Mouse (Mus musculus) embryonic facial prominence, embryonic 14.5 days (tissue): Measurements from ENCODE around the gene D1Ertd622e. TPM values are rescaled to one million over a fixed set of nuclear protein-coding genes. Genes with fewer than 3 reads are reported as not detected.

Source experiments
- ATAC-seq: fragments of 200-750 bp; cut with Nextera tagmentation; 2 replicates; pipeline ENCODE4 v1.8.0; 2017; ENCODE audit warnings: low read depth, moderate number of reproducible peaks, moderate TSS enrichment
- DNase-seq: peaks from one replicate; pipeline ENCODE4 v3.0.0-alpha.2; 2015; ENCODE audit warnings: low spot score
- H3K27ac ChIP-seq: fragments of 300-500 bp; sonication (generic); replicated peaks from 2 replicates; pipeline ENCODE4 v1.5.1; 2014; ENCODE audit warnings: low read depth, mild to moderate bottlenecking, low read length, moderate library complexity
- H3K27me3 ChIP-seq: fragments of 300-500 bp; sonication (generic); replicated peaks from 2 replicates; pipeline ENCODE4 v1.6.1; 2014; ENCODE audit warnings: low read length; ENCODE audit not compliant: control insufficient read depth, insufficient read depth
- H3K36me3 ChIP-seq: fragments of 300-500 bp; sonication (generic); 2 replicates; pipeline ENCODE4 v1.6.1; 2014; ENCODE audit warnings: low read length, mixed read lengths; ENCODE audit not compliant: control insufficient read depth, insufficient read depth
- H3K4me1 ChIP-seq: fragments of 300-500 bp; sonication (generic); 2 replicates; pipeline ENCODE4 v1.6.1; 2014; ENCODE audit warnings: antibody characterized with exemption, low read length; ENCODE audit not compliant: control insufficient read depth, insufficient read depth
- H3K4me2 ChIP-seq: fragments of 300-500 bp; sonication (generic); 2 replicates; pipeline ENCODE4 v1.6.1; 2014; ENCODE audit warnings: low read depth, mild to moderate bottlenecking, low read length, moderate library complexity, mixed read lengths
- H3K4me3 ChIP-seq: fragments of 300-500 bp; sonication (generic); 2 replicates; pipeline ENCODE4 v1.5.1; 2014; ENCODE audit warnings: low read depth, mild to moderate bottlenecking, low read length
- H3K9ac ChIP-seq: fragments of 300-500 bp; sonication (generic); 2 replicates; pipeline ENCODE4 v1.6.1; 2014; ENCODE audit warnings: low read depth, mild to moderate bottlenecking, low read length, moderate library complexity, mixed read lengths
- H3K9me3 ChIP-seq: fragments of 300-500 bp; sonication (generic); 2 replicates; pipeline ENCODE4 v1.6.1; 2016; ENCODE audit warnings: low read length; ENCODE audit not compliant: control insufficient read depth
- WGBS: fragments of 180-500 bp; shearing (Covaris S2); extraction: QIAGEN DNeasy Blood & Tissue Kit; methylation state at CpG from one replicate; pipeline ENCODE4 v1.1.7; 2014; 5-methylcytosine and 5-hydroxymethylcytosine counted together
- polyA plus RNA-seq: library from polyadenylated mRNA; unstranded; fragments of >200 nt; fragmentation: Nextera tagmentation; extraction: Ambion mirVana; gene quantifications from 2 replicates; pipeline ENCODE4 v1.2.1, GENCODE M21; 2014

D1Ertd622e gene
- polyA plus RNA-seq, 1 experiment from 2014 or later, result 19.2 TPM

DNA sequence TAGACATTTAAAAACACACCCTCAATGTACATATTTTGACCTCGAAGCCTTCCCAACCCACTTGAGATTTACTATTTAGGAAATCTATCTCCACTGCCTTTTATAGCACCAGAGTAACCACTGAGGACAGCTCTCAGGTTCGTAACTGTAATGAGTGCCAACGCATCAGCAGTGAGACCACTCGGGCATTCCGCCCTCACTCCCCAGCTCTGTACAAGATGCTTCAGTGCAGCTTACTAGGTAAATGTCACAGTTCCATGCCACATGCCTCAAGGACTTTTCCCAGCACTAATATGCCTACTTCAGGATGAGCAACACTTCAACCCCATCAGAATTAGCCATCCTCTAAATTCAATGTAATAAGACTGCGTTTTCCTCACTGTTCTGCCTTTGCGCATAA lies 33.0 kb downstream of the D1Ertd622e start:
- Histone ChIP-seq H3K27me3 (no peaks in the 10 kb centered on the region), H3K4me3 (no peak overlapping the region), H3K4me1 (no peaks in the 10 kb centered on the region), H3K36me3 (no peaks in the 10 kb centered on the region), H3K27ac (no peak overlapping the region), H3K9me3 (no peaks in the 10 kb centered on the region), H3K9ac (no peak overlapping the region), H3K4me2 (no peak overlapping the region)
- DNase-seq (no peak), ATAC-seq (no peak)
- WGBS, result 81% methylated on average over 7 of the region's 7 CpGs

DNA sequence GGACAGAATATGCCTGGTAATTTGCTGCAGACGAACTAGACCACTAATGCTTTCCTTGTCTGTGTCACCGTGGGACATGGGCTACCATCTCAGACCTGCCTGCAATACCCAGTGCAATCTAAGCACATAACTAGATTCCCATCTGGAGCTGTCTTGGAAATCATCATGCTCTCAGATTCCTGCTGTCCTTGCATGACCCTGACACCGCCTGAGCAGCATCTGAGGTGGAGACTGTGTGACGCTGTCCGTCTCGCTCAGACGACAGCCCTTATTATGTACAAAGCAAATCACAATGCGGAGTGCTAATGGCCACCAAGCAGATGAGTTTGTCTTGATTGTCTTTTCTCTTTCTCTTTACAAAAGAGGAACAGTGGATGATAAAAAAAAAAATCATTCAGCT lies 33.9 kb downstream of the D1Ertd622e start:
- Histone ChIP-seq H3K4me1 (no peaks in the 10 kb centered on the region), H3K4me2 (no peak overlapping the region), H3K4me3 (no peak overlapping the region), H3K36me3 (no peaks in the 10 kb centered on the region), H3K9ac (no peak overlapping the region), H3K9me3 (no peaks in the 10 kb centered on the region), H3K27me3 (no peaks in the 10 kb centered on the region), H3K27ac (no peak overlapping the region)
- WGBS, result 64% methylated on average over 8 of the region's 8 CpGs
- ATAC-seq (no peak), DNase-seq (no peak)

GRCm38 (mm10) chr1:97625427-97625826 lies 36.4 kb downstream of the D1Ertd622e start:
- H3K4me3 ChIP-seq, result no peak overlapping the region
- no peaks in the 10 kb centered on the region for H3K4me1 ChIP-seq
- H3K4me2 ChIP-seq, result no peak overlapping the region
- H3K9ac ChIP-seq, result no peak overlapping the region
- H3K27ac ChIP-seq, result no peak overlapping the region
- no peaks in the 10 kb centered on the region for H3K27me3 ChIP-seq
- no peaks in the 10 kb centered on the region for H3K36me3 ChIP-seq
- H3K9me3 ChIP-seq, result no peaks in the 10 kb centered on the region
- no peak for DNase-seq
- 59% methylated on average over 6 of the region's 6 CpGs for WGBS
- no peak; the same call in 1 of the 2 replicates for ATAC-seq

- H3K4me1 ChIP-seq, result no peaks in the 10 kb centered on the region
- no peaks in the 10 kb centered on the region for H3K27me3 ChIP-seq
- DNase-seq, result no peak
- no peak overlapping the region for H3K27ac ChIP-seq
- no peak overlapping the region for H3K4me3 ChIP-seq
- no peak for ATAC-seq
- 45% methylated on average over 2 of the region's 2 CpGs for WGBS
- H3K9me3 ChIP-seq, result no peaks in the 10 kb centered on the region
- H3K4me2 ChIP-seq, result no peak overlapping the region
- H3K9ac ChIP-seq, result no peak overlapping the region
- H3K36me3 ChIP-seq, result no peaks in the 10 kb centered on the region
These were observed 37.5 kb downstream of the D1Ertd622e start for GRCm38 (mm10) chr1:97624386-97624785.

DNA sequence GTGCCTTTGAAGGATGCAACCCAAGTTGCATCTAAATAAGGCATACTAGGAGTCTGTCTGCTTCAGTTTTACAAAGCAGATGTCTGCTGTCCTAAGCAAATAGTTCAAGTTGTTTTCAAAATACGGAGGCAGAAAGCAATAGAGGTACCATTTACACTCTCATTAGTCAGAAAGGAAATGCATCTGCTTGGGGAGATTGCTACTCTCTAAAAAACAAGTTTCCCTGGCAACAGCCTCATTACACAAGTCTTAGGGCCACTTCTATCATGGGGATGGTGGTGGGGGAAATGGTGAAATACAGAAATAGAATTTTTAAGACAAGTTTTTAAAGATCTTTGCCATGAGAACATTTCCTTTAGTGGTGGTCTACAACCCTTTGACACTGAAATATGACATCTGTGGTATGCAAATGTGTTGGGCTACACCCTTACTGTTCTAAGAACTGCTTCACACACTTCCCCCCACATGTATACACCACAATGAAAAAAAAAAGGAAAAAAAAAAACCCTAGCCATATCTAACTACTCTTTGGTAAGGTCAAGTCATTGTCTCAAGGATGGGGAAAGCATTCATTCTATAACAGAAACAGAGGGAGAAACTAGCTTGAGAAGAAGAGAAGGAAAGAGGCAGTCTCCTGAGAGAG lies 38.5 kb downstream of the D1Ertd622e start:
- Histone ChIP-seq H3K4me3 (no peak overlapping the region), H3K27ac (no peak overlapping the region), H3K4me2 (no peak overlapping the region), H3K36me3 (no peaks in the 10 kb centered on the region), H3K9me3 (no peaks in the 10 kb centered on the region), H3K9ac (no peak overlapping the region), H3K27me3 (no peaks in the 10 kb centered on the region), H3K4me1 (no peaks in the 10 kb centered on the region)
- ATAC-seq, result no peak
- no peak for DNase-seq
- WGBS, result 23% methylated on average over 1 of the region's 1 CpGs

- Histone ChIP-seq H3K9ac (no peak overlapping the region), H3K4me1 (no peaks in the 10 kb centered on the region), H3K4me2 (no peak overlapping the region), H3K9me3 (no peaks in the 10 kb centered on the region), H3K27ac (no peak overlapping the region), H3K27me3 (no peaks in the 10 kb centered on the region), H3K36me3 (no peaks in the 10 kb centered on the region), H3K4me3 (no peak overlapping the region)
- DNase-seq, result no peak
- WGBS, result 26% methylated on average over 5 of the region's 5 CpGs
- no peak for ATAC-seq
These were observed 39.2 kb downstream of the D1Ertd622e start for GRCm38 (mm10) chr1:97622574-97623208.

- WGBS, result 83% methylated on average over 8 of the region's 8 CpGs
- DNase-seq, result no peak
- no peak overlapping the region for H3K4me3 ChIP-seq
- H3K9ac ChIP-seq, result no peak overlapping the region
- H3K4me1 ChIP-seq, result no peaks in the 10 kb centered on the region
- ATAC-seq, result no peak
- H3K27ac ChIP-seq, result no peak overlapping the region
- no peaks in the 10 kb centered on the region for H3K9me3 ChIP-seq
- H3K4me2 ChIP-seq, result no peak overlapping the region
- no peaks in the 10 kb centered on the region for H3K36me3 ChIP-seq
- H3K27me3 ChIP-seq, result no peaks in the 10 kb centered on the region
These were observed 42.1 kb downstream of the D1Ertd622e start for GRCm38 (mm10) chr1:97619621-97620320.

GRCm38 (mm10) chr1:97615525-97615924 lies 46.3 kb downstream of the D1Ertd622e start:
- Histone ChIP-seq H3K9me3 (no peaks in the 10 kb centered on the region), H3K4me2 (no peak overlapping the region), H3K4me3 (no peak overlapping the region), H3K9ac (no peak overlapping the region), H3K27ac (no peak overlapping the region), H3K36me3 (no peaks in the 10 kb centered on the region), H3K4me1 (peaks cover 3% of the 10 kb centered on the region; the same call in 1 of the 2 replicates), H3K27me3 (no peaks in the 10 kb centered on the region)
- ATAC-seq (no peak; the same call in 1 of the 2 replicates), DNase-seq (no peak)
- 86% methylated on average over 1 of the region's 1 CpGs for WGBS
